Mouse (Mus musculus): Measurements from ENCODE around the gene Slc26a11. TPM values are rescaled to one million over a fixed set of nuclear protein-coding genes. Genes with fewer than 3 reads are reported as not detected.
A peak's percentile ranks its signal among the peaks of the same experiment; 100 is the strongest.

Gene Slc26a11
- total RNA-seq, 1 experiment = 4.4 TPM

- Histone ChIP-seq H3K4me3 (ENCODE audit: insufficient read depth in 1 of 2, low read depth in 1 of 2, low read length in 2 of 2, poor library complexity in 1 of 2, severe bottlenecking in 1 of 2) (no peak overlapping the region), H3K27ac (ENCODE audit: insufficient read depth, low read depth, low read length, poor library complexity, severe bottlenecking) (no peak overlapping the region), H3K36me3 (ENCODE audit: control insufficient read depth, insufficient read depth, low read length, poor library complexity, severe bottlenecking) (no peaks in the 10 kb centered on the region), H3K9me3 (ENCODE audit: control insufficient read depth, insufficient read depth, low read depth, low read length) (no peaks in the 10 kb centered on the region), H3K4me1 (ENCODE audit: control insufficient read depth in 2 of 2, insufficient read depth in 2 of 2, low read length in 2 of 2, poor library complexity in 1 of 2) (peaks cover 0 to 5% of the 10 kb centered on the region in 2 experiments; a peak in 1 of 4 replicates), H3K9ac (ENCODE audit: insufficient read depth, low read depth, low read length, poor library complexity, severe bottlenecking) (no peak overlapping the region)
- no peak for TF ChIP-seq ZNF384 (IDR thresholded peaks at IDR 0.05; ENCODE audit: low read depth, low read length)
- TF ChIP-seq MAFK (IDR thresholded peaks at IDR 0.05; ENCODE audit: insufficient read depth, low read depth, low read length) = no peak
- TF ChIP-seq ZC3H11A (IDR thresholded peaks at IDR 0.05; ENCODE audit: borderline replicate concordance, low read depth, low read length) = no peak
- no peak for TF ChIP-seq HCFC1 (IDR thresholded peaks at IDR 0.05; ENCODE audit: borderline replicate concordance, insufficient read depth, low read length)
- no peak for TF ChIP-seq CHD2 (IDR thresholded peaks at IDR 0.05; ENCODE audit: low read depth, low read length)
- no peak for DNase-seq (ENCODE audit: low read depth, low spot score)
- in situ Hi-C loops (cut with MboI; ENCODE audit: low sequenced_read_pairs in 2 of 2, unreplicated experiment in 2 of 2) = no loop called here
Measured at GRCm38 (mm10) chr11:119352113-119352512, 3.2 kb upstream of the Slc26a11 start.

- peaks cover 0 to 5% of the 10 kb centered on the region in 2 experiments; a peak in 1 of 4 replicates for H3K4me1 ChIP-seq (ENCODE audit: control insufficient read depth in 2 of 2, insufficient read depth in 2 of 2, low read length in 2 of 2, poor library complexity in 1 of 2)
- no peak for DNase-seq (ENCODE audit: low read depth, low spot score)
- H3K9me3 ChIP-seq (ENCODE audit: control insufficient read depth, insufficient read depth, low read depth, low read length) = no peaks in the 10 kb centered on the region
- no peak overlapping the region for H3K4me3 ChIP-seq (ENCODE audit: insufficient read depth in 1 of 2, low read depth in 1 of 2, low read length in 2 of 2, poor library complexity in 1 of 2, severe bottlenecking in 1 of 2)
- no peak overlapping the region for H3K9ac ChIP-seq (ENCODE audit: insufficient read depth, low read depth, low read length, poor library complexity, severe bottlenecking)
- H3K36me3 ChIP-seq (ENCODE audit: control insufficient read depth, insufficient read depth, low read length, poor library complexity, severe bottlenecking) = no peaks in the 10 kb centered on the region
- H3K27ac ChIP-seq (ENCODE audit: insufficient read depth, low read depth, low read length, poor library complexity, severe bottlenecking) = no peak overlapping the region
- in situ Hi-C loops (cut with MboI; ENCODE audit: low sequenced_read_pairs in 2 of 2, unreplicated experiment in 2 of 2) = no loop called here
- no peak for TF ChIP-seq ZC3H11A (IDR thresholded peaks at IDR 0.05; ENCODE audit: borderline replicate concordance, low read depth, low read length)
- TF ChIP-seq CHD2 (IDR thresholded peaks at IDR 0.05; ENCODE audit: low read depth, low read length) = no peak
- TF ChIP-seq ZNF384 (IDR thresholded peaks at IDR 0.05; ENCODE audit: low read depth, low read length) = no peak
- no peak for TF ChIP-seq MAFK (IDR thresholded peaks at IDR 0.05; ENCODE audit: insufficient read depth, low read depth, low read length)
- TF ChIP-seq HCFC1 (IDR thresholded peaks at IDR 0.05; ENCODE audit: borderline replicate concordance, insufficient read depth, low read length) = no peak
Measured at GRCm38 (mm10) chr11:119353946-119354345, 1.4 kb upstream of the Slc26a11 start.

GRCm38 (mm10) chr11:119354798-119355442 is 437 bp upstream of the Slc26a11 start:
- Histone ChIP-seq H3K9me3 (ENCODE audit: control insufficient read depth, insufficient read depth, low read depth, low read length) (no peaks in the 10 kb centered on the region), H3K27ac (ENCODE audit: insufficient read depth, low read depth, low read length, poor library complexity, severe bottlenecking) (no peak overlapping the region), H3K36me3 (ENCODE audit: control insufficient read depth, insufficient read depth, low read length, poor library complexity, severe bottlenecking) (no peaks in the 10 kb centered on the region; the same call in 1 of the 2 replicates), H3K4me3 (ENCODE audit: insufficient read depth in 1 of 2, low read depth in 1 of 2, low read length in 2 of 2, poor library complexity in 1 of 2, severe bottlenecking in 1 of 2) (peak overlapping the region; percentile 80 to 90), H3K9ac (ENCODE audit: insufficient read depth, low read depth, low read length, poor library complexity, severe bottlenecking) (peak overlapping the region; percentile 77), H3K4me1 (ENCODE audit: control insufficient read depth in 2 of 2, insufficient read depth in 2 of 2, low read length in 2 of 2, poor library complexity in 1 of 2) (peaks cover 0 to 5% of the 10 kb centered on the region in 2 experiments; a peak in 1 of 4 replicates)
- TF ChIP-seq ZNF384 (IDR thresholded peaks at IDR 0.05; ENCODE audit: low read depth, low read length) (no peak), CHD2 (IDR thresholded peaks at IDR 0.05; ENCODE audit: low read depth, low read length) (no peak)
- DNase-seq (ENCODE audit: low read depth, low spot score) = no peak
- in situ Hi-C loops (cut with MboI; ENCODE audit: low sequenced_read_pairs in 2 of 2, unreplicated experiment in 2 of 2) = no loop called here

GRCm38 (mm10) chr11:119359089-119359488 is 3.7 kb downstream of the Slc26a11 start:
- in situ Hi-C loops (cut with MboI; ENCODE audit: low sequenced_read_pairs in 2 of 2, unreplicated experiment in 2 of 2) = no loop called here
- Histone ChIP-seq H3K36me3 (ENCODE audit: control insufficient read depth, insufficient read depth, low read length, poor library complexity, severe bottlenecking) (no peaks in the 10 kb centered on the region; the same call in 1 of the 2 replicates), H3K27ac (ENCODE audit: insufficient read depth, low read depth, low read length, poor library complexity, severe bottlenecking) (no peak overlapping the region), H3K4me1 (ENCODE audit: control insufficient read depth in 2 of 2, insufficient read depth in 2 of 2, low read length in 2 of 2, poor library complexity in 1 of 2) (peaks cover 0 to 9% of the 10 kb centered on the region in 2 experiments; a peak in 1 of 4 replicates), H3K9ac (ENCODE audit: insufficient read depth, low read depth, low read length, poor library complexity, severe bottlenecking) (no peak overlapping the region), H3K9me3 (ENCODE audit: control insufficient read depth, insufficient read depth, low read depth, low read length) (no peaks in the 10 kb centered on the region), H3K4me3 (ENCODE audit: insufficient read depth in 1 of 2, low read depth in 1 of 2, low read length in 2 of 2, poor library complexity in 1 of 2, severe bottlenecking in 1 of 2) (no peak overlapping the region)
- DNase-seq (ENCODE audit: low read depth, low spot score) = no peak
- TF ChIP-seq MAFK (IDR thresholded peaks at IDR 0.05; ENCODE audit: insufficient read depth, low read depth, low read length) (no peak), ZC3H11A (IDR thresholded peaks at IDR 0.05; ENCODE audit: borderline replicate concordance, low read depth, low read length) (no peak), CHD2 (IDR thresholded peaks at IDR 0.05; ENCODE audit: low read depth, low read length) (no peak), ZNF384 (IDR thresholded peaks at IDR 0.05; ENCODE audit: low read depth, low read length) (no peak), HCFC1 (IDR thresholded peaks at IDR 0.05; ENCODE audit: borderline replicate concordance, insufficient read depth, low read length) (no peak)

Data from ES-E14 (cell line).